10 mouse cellular contexts compared by ENCODE assay signal in genomic region chr11:28636752-28637151, GRCm38 (mm10). TPM values are rescaled to one million over a fixed set of nuclear protein-coding genes. Genes with fewer than 3 reads are reported as not detected.
"Had no signal": no experiment of that assay in that cellular context is flagged by ENCODE, and none has a peak within 500 bp of the region (broad histone marks: within the 10 kb centered on the region; RNA-seq: fewer than 3 reads in every experiment).

No protein-coding gene starts in this region.

- H3K9ac ChIP-seq: limb, embryonic 13.5 days; liver, embryonic 14.5 days; midbrain, embryonic 12.5 days had no signal

- H3K27ac ChIP-seq: limb, embryonic 13.5 days; liver, embryonic 14.5 days; midbrain, embryonic 12.5 days had no signal

- ATAC-seq: intestine, embryonic 16.5 days; midbrain, embryonic 16.5 days had no signal

- H3K27me3 ChIP-seq: limb, embryonic 13.5 days; midbrain, embryonic 12.5 days had no signal

- H3K4me1 ChIP-seq: limb, embryonic 13.5 days; midbrain, embryonic 12.5 days had no signal

- H3K9me3 ChIP-seq: limb, embryonic 13.5 days; midbrain, embryonic 12.5 days had no signal

- H3K4me3 ChIP-seq: limb, embryonic 13.5 days; midbrain, embryonic 12.5 days had no signal

- DNase-seq: left cerebral cortex, postnatal 4 days; lung, adult 18-20 months; right cerebral cortex, postnatal 25 days; thymus, postnatal 36 days had no signal

- H3K36me3 ChIP-seq: limb, embryonic 13.5 days; midbrain, embryonic 12.5 days had no signal

- H3K4me2 ChIP-seq: limb, embryonic 13.5 days; midbrain, embryonic 12.5 days had no signal

RNA-seq across cellular contexts. Expression of gene Ccdc85a, which starts 52.6 kb away (rescaled TPM):
- polyA plus RNA-seq: liver, adult 2 months had no signal
